Mouse (Mus musculus): ENCODE measurements around the gene Gm49342.
A peak's percentile ranks its signal among the peaks of the same experiment; 100 is the strongest.
"Not testable (repeated sequence)": the region's sequence is repeated elsewhere in the genome, so short reads cannot be mapped to it uniquely, and the experiment has no call there.

GRCm38 (mm10) chr14:50944668-50945033 lies 334 bp downstream of the Gm49342 start:
- TF ChIP-seq EP300 (IDR thresholded peaks at IDR 0.05; ENCODE audit: low read depth): not testable (repeated sequence)
- TF ChIP-seq CTCF (IDR thresholded peaks at IDR 0.05; ENCODE audit: low read depth): peak; percentile 62
